Mouse (Mus musculus) kidney, adult 2 months (tissue): Measurements from ENCODE around the gene Mapk9. TPM values are rescaled to one million over a fixed set of nuclear protein-coding genes. Genes with fewer than 3 reads are reported as not detected.

Experiments used
- DNase-seq: peaks from one replicate; pipeline ENCODE4 v3.0.0; 2021
- H3K27ac ChIP-seq: fragments of 200-500 bp; 2 replicates; pipeline ENCODE4 v1.5.1; 2012; ENCODE audit warnings: low read depth, low read length, control low read depth, inconsistent platforms; ENCODE audit not compliant: insufficient read depth
- H3K27me3 ChIP-seq: fragments of 200-500 bp; replicated peaks from 2 replicates; pipeline ENCODE4 v1.6.1; 2012; ENCODE audit warnings: mild to moderate bottlenecking, moderate library complexity, low read length, inconsistent platforms; ENCODE audit not compliant: control insufficient read depth, insufficient read depth
- H3K36me3 ChIP-seq: fragments of 200-500 bp; 2 replicates; pipeline ENCODE4 v1.6.1; 2012; ENCODE audit warnings: mild to moderate bottlenecking, moderate library complexity, low read length, inconsistent platforms; ENCODE audit not compliant: control insufficient read depth, insufficient read depth
- H3K4me1 ChIP-seq: fragments of 200-500 bp; 2 replicates; pipeline ENCODE4 v1.6.1; 2011; ENCODE audit warnings: low read length; ENCODE audit not compliant: control insufficient read depth, insufficient read depth
- H3K4me3 ChIP-seq: fragments of 200-500 bp; 2 replicates; pipeline ENCODE4 v1.5.1; 2011; ENCODE audit warnings: mild to moderate bottlenecking, low read depth, low read length, control low read depth; ENCODE audit not compliant: insufficient read depth
- CTCF ChIP-seq: fragments of 200-500 bp; conservative IDR thresholded peaks from 2 replicates; pipeline ENCODE4 v1.5.1; 2011; ENCODE audit warnings: low read depth, mild to moderate bottlenecking, control low read depth, low read length, moderate library complexity, mixed read lengths; ENCODE audit not compliant: insufficient read depth, insufficient read length
- POLR2A ChIP-seq: fragments of 200-500 bp; IDR thresholded peaks from one replicate; pipeline ENCODE4 v1.6.1; 2011; ENCODE audit warnings: low read depth, low read length, control low read depth
- WGBS: fragments of 180-500 bp; shearing (Covaris S2); methylation state at CpG from one replicate; pipeline ENCODE4 v1.1.7; 2018; 5-methylcytosine and 5-hydroxymethylcytosine counted together
- polyA plus RNA-seq: library from polyadenylated mRNA; depleted of rRNA; stranded (reverse); fragments of >200 nt; gene quantifications from 2 replicates; pipeline ENCODE4 v1.2.3, GENCODE M21; 2012

Mapk9 gene
- polyA plus RNA-seq, 1 experiment, result 23.0 TPM

GRCm38 (mm10) chr11:49871914-49872313 is 25.4 kb downstream of the Mapk9 start:
- 55% methylated on average over 6 of the region's 6 CpGs for WGBS
- Histone ChIP-seq H3K27me3 (no peaks in the 10 kb centered on the region), H3K36me3 (peaks cover 1% of the 10 kb centered on the region; the same call in 1 of the 2 replicates), H3K4me3 (no peak overlapping the region), H3K4me1 (no peaks in the 10 kb centered on the region), H3K27ac (no peak overlapping the region)
- peak; percentile 57 for TF ChIP-seq CTCF
- no peak for TF ChIP-seq POLR2A
- DNase-seq, result peak; percentile 38

- TF ChIP-seq CTCF (no peak), POLR2A (no peak)
- 94% methylated on average over 6 of the region's 6 CpGs for WGBS
- H3K4me3 ChIP-seq, result no peak overlapping the region
Measured at GRCm38 (mm10) chr11:49872779-49873178, 26.2 kb downstream of the Mapk9 start.

GRCm38 (mm10) chr11:49876948-49877817 is 30.6 kb downstream of the Mapk9 start:
- no peak for DNase-seq
- Histone ChIP-seq H3K4me1 (no peaks in the 10 kb centered on the region), H3K4me3 (no peak overlapping the region), H3K27ac (no peak overlapping the region), H3K36me3 (peaks cover 1% of the 10 kb centered on the region), H3K27me3 (no peaks in the 10 kb centered on the region)
- TF ChIP-seq CTCF, result no peak
- TF ChIP-seq POLR2A, result no peak
- 86% methylated on average over 8 of the region's 8 CpGs for WGBS

More at GRCm38 (mm10) chr11:49872779-49873178, 26.2 kb downstream of the Mapk9 start:
- no peak overlapping the region for H3K27ac ChIP-seq
- H3K4me1 ChIP-seq, result no peaks in the 10 kb centered on the region
- no peaks in the 10 kb centered on the region for H3K27me3 ChIP-seq
- peaks cover 1% of the 10 kb centered on the region; the same call in 1 of the 2 replicates for H3K36me3 ChIP-seq
- DNase-seq, result no peak

- DNase-seq, result no peak
- Histone ChIP-seq H3K27ac (no peak overlapping the region), H3K27me3 (no peaks in the 10 kb centered on the region), H3K4me3 (no peak overlapping the region), H3K36me3 (no peaks in the 10 kb centered on the region; the same call in none of the 2 replicates), H3K4me1 (no peaks in the 10 kb centered on the region)
- WGBS, result 85% methylated on average over 3 of the region's 3 CpGs
- no peak for TF ChIP-seq CTCF
- TF ChIP-seq POLR2A, result no peak
Measured at GRCm38 (mm10) chr11:49879950-49880642, 33.5 kb downstream of the Mapk9 start.

- no peak for DNase-seq
- 87% methylated on average over 3 of the region's 3 CpGs for WGBS
- no peaks in the 10 kb centered on the region for H3K4me1 ChIP-seq
- H3K36me3 ChIP-seq, result no peaks in the 10 kb centered on the region; the same call in none of the 2 replicates
- no peak overlapping the region for H3K27ac ChIP-seq
- H3K4me3 ChIP-seq, result no peak overlapping the region
- TF ChIP-seq POLR2A (no peak), CTCF (no peak)
- H3K27me3 ChIP-seq, result no peaks in the 10 kb centered on the region
Measured at GRCm38 (mm10) chr11:49883394-49883793, 36.8 kb downstream of the Mapk9 start.

GRCm38 (mm10) chr11:49888469-49888868 is 41.9 kb downstream of the Mapk9 start:
- WGBS, result 89% methylated on average over 5 of the region's 5 CpGs
- H3K4me1 ChIP-seq, result no peaks in the 10 kb centered on the region
- H3K36me3 ChIP-seq, result no peaks in the 10 kb centered on the region; the same call in 1 of the 2 replicates
- no peak for DNase-seq
- no peak overlapping the region for H3K4me3 ChIP-seq
- H3K27ac ChIP-seq, result no peak overlapping the region
- TF ChIP-seq CTCF (no peak), POLR2A (no peak)
- H3K27me3 ChIP-seq, result no peaks in the 10 kb centered on the region

GRCm38 (mm10) chr11:49891993-49892392 is 45.4 kb downstream of the Mapk9 start:
- no peaks in the 10 kb centered on the region for H3K36me3 ChIP-seq
- no peak overlapping the region for H3K4me3 ChIP-seq
- H3K4me1 ChIP-seq, result no peaks in the 10 kb centered on the region
- H3K27ac ChIP-seq, result no peak overlapping the region
- DNase-seq, result no peak
- WGBS, result 93% methylated on average over 5 of the region's 5 CpGs
- no peak for TF ChIP-seq POLR2A
- no peak for TF ChIP-seq CTCF
- no peaks in the 10 kb centered on the region for H3K27me3 ChIP-seq
